Mouse (Mus musculus) CH12.LX (cell line): ENCODE results near the gene Atg10. TPM values are rescaled to one million over a fixed set of nuclear protein-coding genes. Genes with fewer than 3 reads are reported as not detected.

Experiments
- DNase-seq: peaks from one replicate; pipeline ENCODE4 v3.0.0-alpha.2; 2013; ENCODE audit errors: extremely low read depth
- H3K27ac ChIP-seq: 2 replicates; pipeline ENCODE4 v1.5.1; 2012; ENCODE audit warnings: low read depth, mild to moderate bottlenecking, control low read depth, moderate library complexity; ENCODE audit not compliant: insufficient read depth
- H3K27me3 ChIP-seq: replicated peaks from 2 replicates; pipeline ENCODE3; 2012; ENCODE audit warnings: inconsistent platforms
- H3K36me3 ChIP-seq, 2 experiments: replicated peaks in 1 of 2; 2 replicates each; pipeline versions ENCODE3 to v1.6.1; 2012; ENCODE audit warnings: inconsistent platforms in 1 of 2, low read length in 1 of 2, mild to moderate bottlenecking in 1 of 2, mixed read lengths in 1 of 2, moderate library complexity in 1 of 2; ENCODE audit not compliant: control insufficient read depth in 1 of 2, insufficient read depth in 1 of 2
- H3K4me1 ChIP-seq, 2 experiments: 2 replicates each; pipeline ENCODE4 v1.6.1; 2012; ENCODE audit warnings: inconsistent platforms in 1 of 2, moderate library complexity in 1 of 2; ENCODE audit not compliant: insufficient read depth in 2 of 2, control insufficient read depth in 1 of 2
- H3K4me2 ChIP-seq: 2 replicates; pipeline ENCODE4 v1.6.1; 2012; ENCODE audit warnings: low read depth, mild to moderate bottlenecking, control low read depth; ENCODE audit not compliant: poor library complexity, insufficient read depth, severe bottlenecking
- H3K4me3 ChIP-seq, 3 experiments: fragments of 150-350 bp in 1 of 3; sonication (generic) in 1 of 3; replicated peaks in 1 of 3; 2 replicates each; pipeline versions ENCODE3 to v1.5.1; 2011 to 2012; ENCODE audit warnings: low read depth in 2 of 3, low read length in 2 of 3, mild to moderate bottlenecking in 2 of 3, moderate library complexity in 2 of 3, control low read depth in 1 of 3, improper control_type of control experiment in 1 of 3, inconsistent platforms in 1 of 3, mixed read lengths in 1 of 3; ENCODE audit not compliant: poor library complexity in 1 of 3
- H3K79me2 ChIP-seq: replicated peaks from 2 replicates; pipeline ENCODE4 v1.6.1; 2012; ENCODE audit warnings: mild to moderate bottlenecking, moderate library complexity; ENCODE audit not compliant: control insufficient read depth, poor library complexity, insufficient read depth, severe bottlenecking; ENCODE audit errors: extremely low read depth
- H3K9ac ChIP-seq: 2 replicates; pipeline ENCODE4 v1.6.1; 2012; ENCODE audit warnings: low read depth, mild to moderate bottlenecking, control low read depth, moderate library complexity; ENCODE audit not compliant: insufficient read depth
- H3K9me3 ChIP-seq: replicated peaks from 2 replicates; pipeline ENCODE3; 2012; ENCODE audit warnings: low read length, inconsistent platforms, mixed read lengths
- BHLHE40 ChIP-seq: IDR thresholded peaks from 2 replicates; pipeline ENCODE4 v1.6.1; 2011; ENCODE audit warnings: mild to moderate bottlenecking, low read depth, low read length, improper control_type of control experiment
- CTCF ChIP-seq, 2 experiments: IDR thresholded peaks in 1 of 2; conservative IDR thresholded peaks in 1 of 2; 2 replicates each; pipeline ENCODE4 v1.5.1; 2011 to 2012; ENCODE audit warnings: low read depth in 2 of 2, low read length in 2 of 2, improper control_type of control experiment in 1 of 2, inconsistent platforms in 1 of 2, mild to moderate bottlenecking in 1 of 2, moderate library complexity in 1 of 2
- ELF1 ChIP-seq: IDR thresholded peaks from 2 replicates; pipeline ENCODE4 v1.6.1; 2014; ENCODE audit warnings: low read depth, mild to moderate bottlenecking, inconsistent platforms, low read length, improper control_type of control experiment
- HCFC1 ChIP-seq: IDR thresholded peaks from 2 replicates; pipeline ENCODE4 v1.6.1; 2012; ENCODE audit warnings: low read depth, mild to moderate bottlenecking, inconsistent platforms, low read length, improper control_type of control experiment
- JUND ChIP-seq: conservative IDR thresholded peaks from 2 replicates; pipeline ENCODE4 v1.6.1; 2011; ENCODE audit warnings: low read depth, low read length, improper control_type of control experiment
- KAT2A ChIP-seq: IDR thresholded peaks from 2 replicates; pipeline ENCODE4 v1.6.1; 2012; ENCODE audit warnings: low read length, improper control_type of control experiment, inconsistent platforms; ENCODE audit not compliant: insufficient replicate concordance
- MAX ChIP-seq: IDR thresholded peaks from 2 replicates; pipeline ENCODE4 v1.6.1; 2011; ENCODE audit warnings: low read length, improper control_type of control experiment
- MAZ ChIP-seq: IDR thresholded peaks from 2 replicates; pipeline ENCODE4 v1.6.1; 2012; ENCODE audit warnings: low read depth, mild to moderate bottlenecking, inconsistent platforms, low read length, improper control_type of control experiment, moderate library complexity
- MYC ChIP-seq: IDR thresholded peaks from 2 replicates; pipeline ENCODE4 v1.6.1; 2011; ENCODE audit warnings: low read depth, mild to moderate bottlenecking, improper control_type of control experiment, low read length
- NRF1 ChIP-seq: IDR thresholded peaks from 2 replicates; pipeline ENCODE4 v1.6.1; 2014; ENCODE audit warnings: low read depth, mild to moderate bottlenecking, inconsistent platforms, low read length, improper control_type of control experiment, moderate library complexity
- POLR2A ChIP-seq: IDR thresholded peaks from 2 replicates; pipeline ENCODE4 v1.6.1; 2011; ENCODE audit warnings: low read depth, mild to moderate bottlenecking, improper control_type of control experiment, low read length
- SIN3A ChIP-seq: IDR thresholded peaks from 2 replicates; pipeline ENCODE4 v1.6.1; 2012; ENCODE audit warnings: low read length, improper control_type of control experiment, inconsistent platforms
- TBP ChIP-seq: conservative IDR thresholded peaks from 2 replicates; pipeline ENCODE4 v1.6.1; 2011; ENCODE audit warnings: low read depth, low read length, improper control_type of control experiment
- USF2 ChIP-seq: conservative IDR thresholded peaks from 2 replicates; pipeline ENCODE4 v1.6.1; 2011; ENCODE audit warnings: low read depth, low read length, improper control_type of control experiment
- ZC3H11A ChIP-seq: IDR thresholded peaks from 2 replicates; pipeline ENCODE4 v1.6.1; 2012; ENCODE audit warnings: low read depth, mild to moderate bottlenecking, inconsistent platforms, low read length, improper control_type of control experiment
- ZKSCAN1 ChIP-seq: IDR thresholded peaks from 2 replicates; pipeline ENCODE4 v1.6.1; 2012; ENCODE audit warnings: low read depth, inconsistent platforms, low read length, improper control_type of control experiment, borderline replicate concordance
- dilution Hi-C: fragments of 300-500 bp; cut with MboI; formaldehyde crosslinking; loops from 2 replicates; pipeline ENCODE4 v1.14.3; 2020; ENCODE audit warnings: low sequenced_read_pairs; ENCODE audit not compliant: extremely low pct_unique_long_range_greater_than_20kb, extremely low pct_ligation_motif_present
- in situ Hi-C: fragments of 300-500 bp; cut with MboI; formaldehyde crosslinking; loops from 3 replicates; pipeline ENCODE4 v1.14.3; 2019; ENCODE audit warnings: low sequenced_read_pairs, low pct_ligation_motif_present, low pct_unique_long_range_greater_than_20kb, mixed read lengths
- polyA plus RNA-seq: library from polyadenylated mRNA; unstranded; fragments of >175 nt; gene quantifications from 2 replicates; pipeline ENCODE4 v1.2.1, GENCODE M21; 2012; ENCODE audit warnings: low read depth; ENCODE audit not compliant: insufficient read length
- total RNA-seq, 2 experiments: library from RNA; depleted of rRNA; stranded (reverse); fragments of 300-350 nt in 1 of 2; fragments of >200 nt in 1 of 2; gene quantifications; 2 replicates each; pipeline ENCODE4 v1.2.3; 2012 to 2014

Atg10 gene
- total and polyA plus RNA-seq, 3 experiments: 3.4 to 7.2 (median 4.2) TPM

DNA sequence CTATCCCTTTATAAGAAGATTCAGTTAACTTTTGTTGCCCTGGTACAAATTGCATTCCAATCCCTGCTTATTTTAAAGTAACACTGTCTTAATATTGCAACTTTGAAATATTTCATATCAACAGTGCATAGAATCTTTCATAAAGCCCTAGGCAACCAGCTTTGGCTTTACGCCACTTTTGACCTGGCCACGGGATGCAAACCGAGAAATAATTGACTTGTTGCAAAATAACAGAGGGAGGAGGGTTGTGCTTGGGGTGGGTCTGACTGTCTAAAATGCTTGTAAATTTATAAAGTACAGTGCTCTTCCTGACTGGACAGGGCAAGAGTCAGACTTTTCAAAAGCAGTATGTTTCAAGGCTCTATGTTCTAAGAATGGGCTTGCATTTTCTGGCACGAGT lies 259.3 kb downstream of the Atg10 start:
- H3K27ac ChIP-seq: no peak overlapping the region
- no peak for TF ChIP-seq BHLHE40
- H3K79me2 ChIP-seq: no peaks in the 10 kb centered on the region
- peaks cover 0 to 2% of the 10 kb centered on the region in 2 experiments for H3K36me3 ChIP-seq
- dilution Hi-C loops: no loop called here
- H3K4me1 ChIP-seq: no peaks in the 10 kb centered on the region
- H3K27me3 ChIP-seq: no peaks in the 10 kb centered on the region
- no peak overlapping the region for H3K4me2 ChIP-seq
- in situ Hi-C loops: no loop called here
- no peaks in the 10 kb centered on the region for H3K9me3 ChIP-seq
- H3K9ac ChIP-seq: no peak overlapping the region
- H3K4me3 ChIP-seq: no peak overlapping the region
- DNase-seq: no peak

DNA sequence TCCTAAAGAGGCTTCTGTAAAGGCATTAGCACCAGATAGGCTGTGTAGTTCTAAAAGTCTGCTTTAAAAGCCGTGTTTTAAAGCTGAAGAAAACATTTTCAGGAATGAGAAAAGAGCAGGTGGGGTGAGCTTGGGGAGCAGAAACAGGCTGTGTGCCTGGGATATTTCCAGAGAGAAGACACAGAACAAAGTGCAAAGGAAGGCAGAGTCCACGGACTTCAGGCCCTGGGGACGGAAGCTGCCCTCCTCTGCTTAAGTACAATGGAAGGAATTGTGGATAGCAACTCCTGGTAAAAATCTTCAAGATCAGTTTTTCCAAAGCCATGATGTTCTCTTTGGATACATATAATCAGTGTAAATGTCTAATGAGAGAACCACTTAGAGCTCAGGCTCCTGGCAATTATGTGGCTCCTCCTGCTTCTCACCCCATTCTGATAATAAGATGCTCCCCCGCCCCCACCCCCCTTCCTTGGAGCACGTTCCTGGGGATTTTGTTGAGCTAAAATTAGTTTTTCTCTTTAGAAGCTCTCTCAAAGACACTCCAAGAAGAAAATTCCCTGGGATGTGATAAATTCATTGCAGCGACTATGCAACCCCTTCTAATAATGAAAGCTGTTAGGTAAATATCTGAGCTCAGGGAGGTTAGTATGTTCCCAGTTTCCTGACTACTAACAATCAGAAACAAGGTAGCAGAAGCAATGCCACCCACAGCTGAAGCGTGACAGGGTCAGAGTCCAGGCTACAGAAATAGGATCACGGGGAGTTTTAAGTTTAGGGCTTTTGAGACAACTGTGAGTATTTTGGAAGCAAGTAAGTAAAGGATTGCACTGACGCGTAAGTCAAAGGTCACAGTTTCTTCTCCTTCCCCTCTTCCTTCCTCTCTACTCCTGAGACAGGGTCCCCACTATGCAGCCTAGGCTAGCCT lies 260.7 kb downstream of the Atg10 start:
- Histone ChIP-seq H3K9me3 (no peaks in the 10 kb centered on the region), H3K4me3 (no peak overlapping the region), H3K27me3 (no peaks in the 10 kb centered on the region), H3K36me3 (peaks cover 0 to 2% of the 10 kb centered on the region in 2 experiments), H3K4me2 (no peak overlapping the region), H3K79me2 (no peaks in the 10 kb centered on the region), H3K4me1 (no peaks in the 10 kb centered on the region), H3K9ac (no peak overlapping the region), H3K27ac (no peak overlapping the region)
- dilution Hi-C loops (no loop called here), in situ Hi-C loops (no loop called here)
- TF ChIP-seq HCFC1 (no peak), TBP (no peak), KAT2A (no peak), MAX (no peak)
- DNase-seq: no peak

DNA sequence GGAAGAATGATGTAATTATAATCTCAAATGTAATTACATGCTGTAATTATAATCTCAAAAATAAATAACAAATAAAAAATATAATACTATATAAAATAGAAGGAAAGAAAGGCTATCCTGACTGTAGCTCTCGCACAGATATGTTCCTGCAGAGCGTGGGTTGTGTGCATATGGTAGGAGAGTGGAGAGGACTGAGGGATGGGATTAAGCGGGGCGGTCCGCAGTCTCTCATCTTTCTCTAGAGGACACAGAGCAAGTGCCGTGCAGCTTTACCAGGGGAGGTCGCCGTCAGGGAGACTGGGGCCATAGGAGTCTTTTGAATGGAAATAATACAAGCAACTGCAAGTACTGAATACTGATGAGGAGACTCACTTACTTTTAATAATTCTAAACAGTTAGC lies 263.2 kb downstream of the Atg10 start:
- H3K4me3 ChIP-seq: no peak overlapping the region
- no peaks in the 10 kb centered on the region for H3K4me1 ChIP-seq
- no peaks in the 10 kb centered on the region for H3K79me2 ChIP-seq
- H3K27me3 ChIP-seq: no peaks in the 10 kb centered on the region
- H3K27ac ChIP-seq: no peak overlapping the region
- H3K9ac ChIP-seq: no peak overlapping the region
- TF ChIP-seq JUND (no peak), HCFC1 (no peak), CTCF (conservative IDR thresholded peaks at IDR 0.05 in 1 of 2, IDR thresholded peaks at IDR 0.05 in 1 of 2; ENCODE audit: low read depth in 2 of 2, low read length in 2 of 2) (no peak), ZKSCAN1 (no peak), ELF1 (no peak), NRF1 (no peak), ZC3H11A (no peak), USF2 (no peak), MYC (no peak), POLR2A (no peak), MAZ (no peak), SIN3A (no peak)
- TF ChIP-seq, all 38 proteins: peak for 0
- Histone ChIP-seq H3K36me3 (peaks cover 0 to 2% of the 10 kb centered on the region in 2 experiments), H3K4me2 (no peak overlapping the region), H3K9me3 (no peaks in the 10 kb centered on the region)
- dilution Hi-C loops (no loop called here), in situ Hi-C loops (no loop called here)
- no peak for DNase-seq
